Mouse (Mus musculus) neural tube, embryonic 11.5 days (tissue): ENCODE results near the gene Etv6. TPM values are rescaled to one million over a fixed set of nuclear protein-coding genes. Genes with fewer than 3 reads are reported as not detected.

Experiments used
- ATAC-seq: fragments of 200-750 bp; cut with Nextera tagmentation; 2 replicates; pipeline ENCODE4 v1.8.0; 2017; ENCODE audit warnings: moderate number of reproducible peaks, mild to moderate bottlenecking, moderate TSS enrichment, moderate library complexity; ENCODE audit not compliant: insufficient read depth, low FRiP score, low TSS enrichment
- DNase-seq: peaks from one replicate; pipeline ENCODE4 v3.0.0-alpha.2; 2015; ENCODE audit warnings: low spot score
- H3K27ac ChIP-seq: fragments of 300-500 bp; sonication (generic); 2 replicates; pipeline ENCODE4 v1.5.1; 2014; ENCODE audit warnings: low read depth, mild to moderate bottlenecking, low read length
- H3K27me3 ChIP-seq: fragments of 300-500 bp; sonication (generic); 2 replicates; pipeline ENCODE4 v1.6.1; 2014; ENCODE audit warnings: mild to moderate bottlenecking, low read length, mixed read lengths; ENCODE audit not compliant: control insufficient read depth, insufficient read depth
- H3K36me3 ChIP-seq: fragments of 300-500 bp; sonication (generic); 2 replicates; pipeline ENCODE4 v1.6.1; 2014; ENCODE audit warnings: mild to moderate bottlenecking, low read length, moderate library complexity, mixed read lengths; ENCODE audit not compliant: control insufficient read depth, insufficient read depth
- H3K4me1 ChIP-seq: fragments of 300-500 bp; sonication (generic); 2 replicates; pipeline ENCODE4 v1.6.1; 2014; ENCODE audit warnings: low read length, mixed read lengths; ENCODE audit not compliant: control insufficient read depth, insufficient read depth
- H3K4me2 ChIP-seq: fragments of 300-500 bp; sonication (generic); 2 replicates; pipeline ENCODE4 v1.6.1; 2014; ENCODE audit warnings: low read depth, mild to moderate bottlenecking, moderate library complexity
- H3K4me3 ChIP-seq: fragments of 300-500 bp; sonication (generic); 2 replicates; pipeline ENCODE4 v1.5.1; 2014; ENCODE audit warnings: low read depth, low read length
- H3K9ac ChIP-seq: fragments of 300-500 bp; sonication (generic); 2 replicates; pipeline ENCODE4 v1.6.1; 2014; ENCODE audit warnings: mild to moderate bottlenecking, low read length
- H3K9me3 ChIP-seq: fragments of 300-500 bp; sonication (generic); 2 replicates; pipeline ENCODE4 v1.6.1; 2016; ENCODE audit warnings: low read length; ENCODE audit not compliant: control insufficient read depth
- WGBS: fragments of 180-500 bp; shearing (Covaris S2); extraction: QIAGEN DNeasy Blood & Tissue Kit; methylation state at CpG from one replicate; pipeline ENCODE4 v1.1.7; 2014; 5-methylcytosine and 5-hydroxymethylcytosine counted together
- polyA plus RNA-seq: library from polyadenylated mRNA; unstranded; fragments of >200 nt; fragmentation: Nextera tagmentation; extraction: Ambion mirVana; gene quantifications from 2 replicates; pipeline ENCODE4 v1.2.1, GENCODE M21; 2014

Etv6 gene
- polyA plus RNA-seq, 1 experiment from 2014 or later, result 16.9 TPM

- H3K9ac ChIP-seq, result no peak overlapping the region
- H3K4me3 ChIP-seq, result no peak overlapping the region
- H3K27me3 ChIP-seq, result no peaks in the 10 kb centered on the region
- WGBS, result 72% methylated on average over 6 of the region's 6 CpGs
- H3K9me3 ChIP-seq, result no peaks in the 10 kb centered on the region
- H3K27ac ChIP-seq, result no peak overlapping the region
- ATAC-seq, result no peak
- no peaks in the 10 kb centered on the region for H3K36me3 ChIP-seq
- DNase-seq, result no peak
- no peaks in the 10 kb centered on the region for H3K4me1 ChIP-seq
- no peak overlapping the region for H3K4me2 ChIP-seq
These were observed 137.9 kb downstream of the Etv6 start for GRCm38 (mm10) chr6:134173439-134173838.

- H3K27ac ChIP-seq, result no peak overlapping the region
- H3K4me1 ChIP-seq, result no peaks in the 10 kb centered on the region
- no peak overlapping the region for H3K9ac ChIP-seq
- DNase-seq (no peak), ATAC-seq (no peak)
- H3K9me3 ChIP-seq, result no peaks in the 10 kb centered on the region
- no peak overlapping the region for H3K4me2 ChIP-seq
- no peaks in the 10 kb centered on the region for H3K27me3 ChIP-seq
- WGBS, result 59% methylated on average over 9 of the region's 9 CpGs
- no peak overlapping the region for H3K4me3 ChIP-seq
- H3K36me3 ChIP-seq, result no peaks in the 10 kb centered on the region
These were observed 139.6 kb downstream of the Etv6 start for GRCm38 (mm10) chr6:134175059-134175458.

DNA sequence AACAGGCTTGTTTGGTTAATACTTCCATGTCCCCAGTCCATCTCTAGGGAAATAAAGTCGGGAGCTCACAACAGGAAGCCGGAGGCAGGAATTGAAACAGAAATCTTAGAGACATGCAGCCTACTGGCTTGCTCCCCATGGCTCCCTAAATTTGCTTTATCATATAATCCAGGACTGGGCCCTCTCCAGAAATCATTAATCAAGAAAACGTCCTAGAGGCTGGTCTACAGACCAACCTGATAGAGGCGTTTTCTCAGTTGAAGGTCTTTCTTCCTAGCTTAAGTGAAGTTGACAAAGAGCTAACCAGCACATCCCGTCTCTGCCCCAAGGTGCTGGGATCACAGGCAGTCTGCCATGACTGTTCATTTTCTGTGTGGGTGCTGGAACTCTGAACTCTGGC lies 141.7 kb downstream of the Etv6 start:
- 85% methylated on average over 5 of the region's 5 CpGs for WGBS
- Histone ChIP-seq H3K36me3 (no peaks in the 10 kb centered on the region), H3K9ac (no peak overlapping the region), H3K27me3 (no peaks in the 10 kb centered on the region), H3K4me2 (no peak overlapping the region), H3K4me3 (no peak overlapping the region), H3K27ac (no peak overlapping the region), H3K9me3 (no peaks in the 10 kb centered on the region), H3K4me1 (no peaks in the 10 kb centered on the region)
- ATAC-seq (no peak), DNase-seq (no peak)

DNA sequence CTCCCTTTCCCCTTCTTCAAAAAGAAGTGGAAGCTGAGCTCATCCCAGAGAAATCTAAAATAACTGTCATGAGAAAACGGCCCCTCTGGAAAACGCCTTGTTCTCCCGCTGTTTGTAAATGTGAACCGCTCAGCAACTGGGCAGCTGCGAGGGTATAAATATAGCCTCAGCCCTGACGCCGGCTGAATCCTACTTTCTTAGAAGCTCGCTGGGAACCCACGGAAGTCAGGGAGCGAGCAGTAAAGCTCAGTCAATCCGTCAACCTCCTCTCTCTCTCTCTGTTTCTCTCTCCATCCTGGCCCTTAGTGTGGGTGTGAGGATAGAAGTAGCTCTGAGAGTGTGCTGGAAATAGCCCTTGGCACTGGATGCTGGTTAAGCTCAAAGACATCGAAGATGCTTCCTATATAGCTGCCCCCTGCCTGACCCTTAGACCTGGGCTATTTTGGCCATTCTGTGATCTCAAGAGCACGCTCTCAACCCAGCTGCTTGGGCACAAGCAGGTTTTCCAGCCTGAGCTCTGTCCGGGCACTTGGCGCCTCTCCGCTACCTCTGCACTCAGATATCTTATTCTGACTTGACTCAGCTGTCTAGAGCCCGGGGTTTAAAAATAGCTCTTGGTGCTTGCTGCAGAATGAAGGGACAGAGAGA lies 146.9 kb downstream of the Etv6 start:
- ATAC-seq, result no peak
- no peaks in the 10 kb centered on the region for H3K36me3 ChIP-seq
- no peaks in the 10 kb centered on the region for H3K9me3 ChIP-seq
- H3K27ac ChIP-seq, result no peak overlapping the region
- WGBS, result 87% methylated on average over 17 of the region's 17 CpGs
- H3K9ac ChIP-seq, result no peak overlapping the region
- no peaks in the 10 kb centered on the region for H3K4me1 ChIP-seq
- H3K4me3 ChIP-seq, result no peak overlapping the region
- no peaks in the 10 kb centered on the region for H3K27me3 ChIP-seq
- DNase-seq, result no peak
- H3K4me2 ChIP-seq, result no peak overlapping the region

DNA sequence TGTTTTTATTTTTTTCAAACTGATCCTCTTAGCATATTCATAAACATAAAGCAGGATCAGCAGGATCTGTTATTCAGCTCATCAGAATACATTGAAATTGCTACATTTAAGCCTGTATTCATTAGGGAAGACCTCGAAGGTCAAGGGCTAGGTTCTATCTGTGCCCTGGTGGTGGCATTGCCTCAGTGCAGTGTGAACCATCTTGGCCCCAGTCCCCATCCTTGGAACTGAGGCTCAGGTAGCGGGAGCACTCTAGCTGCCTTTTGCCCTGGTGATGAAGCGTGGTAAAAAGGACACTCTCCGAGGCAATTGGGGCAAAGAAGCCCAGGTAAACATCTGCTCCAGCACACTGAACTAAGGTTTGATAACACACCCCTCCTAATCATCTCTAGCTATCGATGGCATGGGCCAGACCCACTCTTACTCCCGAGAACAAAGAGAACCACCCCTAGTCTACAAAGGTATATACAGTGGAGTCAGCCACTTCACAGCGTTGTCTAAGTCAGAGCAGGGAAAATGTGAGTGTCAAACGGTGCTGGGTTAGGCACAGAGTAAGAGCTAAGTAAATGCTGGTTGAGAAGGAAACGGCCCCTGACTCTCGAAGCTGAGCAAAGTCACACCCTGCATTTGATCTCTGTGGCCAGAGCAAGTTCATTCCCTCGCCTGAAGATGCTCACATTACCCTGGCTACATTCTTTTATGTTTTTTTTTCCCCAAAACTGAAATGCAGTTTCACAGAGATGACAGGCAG lies 148.3 kb downstream of the Etv6 start:
- H3K4me1 ChIP-seq, result peaks cover 5% of the 10 kb centered on the region; the same call in 1 of the 2 replicates
- no peaks in the 10 kb centered on the region for H3K27me3 ChIP-seq
- H3K4me3 ChIP-seq, result no peak overlapping the region
- DNase-seq, result no peak
- no peak for ATAC-seq
- no peak overlapping the region for H3K9ac ChIP-seq
- WGBS, result 85% methylated on average over 11 of the region's 11 CpGs
- no peak overlapping the region for H3K27ac ChIP-seq
- H3K4me2 ChIP-seq, result no peak overlapping the region
- no peaks in the 10 kb centered on the region for H3K9me3 ChIP-seq
- no peaks in the 10 kb centered on the region for H3K36me3 ChIP-seq

GRCm38 (mm10) chr6:134186286-134186903 lies 150.9 kb downstream of the Etv6 start:
- DNase-seq, result no peak
- peaks cover 16% of the 10 kb centered on the region for H3K4me1 ChIP-seq
- no peak overlapping the region for H3K9ac ChIP-seq
- H3K27me3 ChIP-seq, result no peaks in the 10 kb centered on the region
- no peak overlapping the region for H3K4me3 ChIP-seq
- H3K36me3 ChIP-seq, result no peaks in the 10 kb centered on the region
- no peak overlapping the region for H3K4me2 ChIP-seq
- H3K27ac ChIP-seq, result no peak overlapping the region
- ATAC-seq, result no peak
- 56% methylated on average over 6 of the region's 6 CpGs for WGBS
- H3K9me3 ChIP-seq, result no peaks in the 10 kb centered on the region

GRCm38 (mm10) chr6:134188719-134189118 lies 153.2 kb downstream of the Etv6 start:
- Histone ChIP-seq H3K36me3 (no peaks in the 10 kb centered on the region), H3K27ac (no peak overlapping the region), H3K4me2 (no peak overlapping the region), H3K4me1 (peaks cover 16% of the 10 kb centered on the region), H3K9me3 (no peaks in the 10 kb centered on the region), H3K4me3 (no peak overlapping the region), H3K27me3 (no peaks in the 10 kb centered on the region), H3K9ac (no peak overlapping the region)
- ATAC-seq (no peak), DNase-seq (no peak)
- 42% methylated on average over 3 of the region's 3 CpGs for WGBS

GRCm38 (mm10) chr6:134189174-134189573 lies 153.7 kb downstream of the Etv6 start:
- no peak overlapping the region for H3K4me2 ChIP-seq
- ATAC-seq (peak; percentile 28; the same call in 1 of the 2 replicates), DNase-seq (no peak)
- 59% methylated on average over 5 of the region's 5 CpGs for WGBS
- no peak overlapping the region for H3K9ac ChIP-seq
- H3K27me3 ChIP-seq, result no peaks in the 10 kb centered on the region
- no peaks in the 10 kb centered on the region for H3K9me3 ChIP-seq
- H3K36me3 ChIP-seq, result no peaks in the 10 kb centered on the region
- no peak overlapping the region for H3K4me3 ChIP-seq
- H3K4me1 ChIP-seq, result peaks cover 16% of the 10 kb centered on the region
- no peak overlapping the region for H3K27ac ChIP-seq
